Mouse (Mus musculus): ENCODE measurements around the gene Olfr38. TPM values are rescaled to one million over a fixed set of nuclear protein-coding genes. Genes with fewer than 3 reads are reported as not detected.

Olfr38 gene
- not detected in 2 replicates for polyA plus RNA-seq (2015; fragmentation: Nextera tagmentation; extraction: Ambion mirVana)

DNA sequence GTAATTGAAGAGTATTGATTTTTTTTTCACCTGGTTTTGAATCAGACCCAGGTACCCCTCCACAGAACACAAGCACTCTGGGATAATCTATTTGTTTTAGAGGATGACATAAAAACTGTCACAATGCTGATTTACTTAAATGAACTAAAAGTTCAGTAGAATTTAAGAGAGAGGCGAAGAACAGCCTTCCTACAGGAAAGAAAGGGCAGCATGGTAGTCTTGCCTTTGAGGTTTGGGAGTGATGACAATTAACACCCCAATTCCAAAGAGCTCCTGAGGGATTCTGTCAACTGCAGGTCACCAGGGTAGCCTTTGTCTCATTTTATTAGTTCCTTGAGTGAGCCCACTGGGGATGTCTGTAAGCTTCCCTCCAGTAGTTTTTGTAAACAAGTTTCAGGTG lies at the start of gene Olfr38:
Olfr38 (plus strand) TSS at position 301 of the 400 bp plus-strand sequence.
- WGBS, result 32% methylated on average over 1 of the region's 1 CpGs
- Histone ChIP-seq H3K9me3 (replicated peaks) (no peaks in the 10 kb centered on the region), H3K4me3 (replicated peaks) (no peak within 1 kb of the TSS)

DNA sequence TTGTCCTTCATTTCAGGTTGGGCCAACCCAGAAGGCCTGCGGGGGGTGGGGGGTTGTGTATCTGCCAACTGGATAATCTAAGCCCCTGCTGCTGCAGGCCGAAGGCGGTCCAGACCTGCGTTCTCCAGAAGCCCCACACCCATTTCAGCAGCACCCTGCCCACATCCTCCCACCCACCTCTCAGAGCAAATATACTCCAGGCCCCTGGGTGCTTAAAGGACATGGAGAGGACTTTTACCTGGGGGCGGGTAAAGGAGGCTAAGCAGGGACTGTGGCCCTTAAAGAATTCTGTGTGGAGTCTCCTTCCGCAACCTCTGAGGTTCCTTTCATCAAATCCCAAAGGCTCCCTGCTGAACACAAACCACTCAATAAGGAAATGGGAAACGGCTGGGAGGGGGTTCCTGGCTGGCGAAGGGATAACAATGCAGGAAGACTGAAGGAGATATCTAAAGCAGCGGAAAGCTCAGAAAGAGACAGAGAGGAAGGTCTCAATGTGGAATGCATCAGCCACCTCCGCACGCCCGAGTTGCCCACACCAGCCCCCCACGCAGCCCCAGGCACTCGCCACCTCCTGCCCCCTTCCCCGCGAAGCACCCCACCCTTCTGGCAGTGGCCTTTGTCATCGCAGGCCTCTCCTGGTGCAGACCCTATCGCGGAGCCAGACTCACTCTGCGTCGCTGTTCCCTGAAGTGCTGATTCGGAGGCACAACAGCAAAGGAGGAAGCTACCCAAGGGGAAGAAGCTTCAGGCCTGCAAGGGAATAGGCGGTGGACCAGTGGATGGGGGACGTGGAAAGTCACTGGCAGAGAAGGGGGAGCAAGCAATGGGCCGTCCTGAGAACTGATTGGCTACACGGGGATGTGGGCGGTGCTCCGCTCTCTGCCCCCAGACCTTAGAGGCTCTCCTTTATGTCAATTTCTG lies 46.7 kb upstream of the Olfr38 start, which contains the start of gene Tcaf1:
Tcaf1 (minus strand) TSS at position 798 of the 921 bp plus-strand sequence.
- no peaks in the 10 kb centered on the region for H3K9me3 ChIP-seq (replicated peaks)
- H3K4me1 ChIP-seq, result peaks cover 9% of the 10 kb centered on the region
- H3K4me3 ChIP-seq (replicated peaks), result peak within 1 kb of the TSS; percentile 79
- H3K27me3 ChIP-seq, result no peaks in the 10 kb centered on the region
- 1% methylated on average over 27 of the region's 28 CpGs for WGBS
- peak within 1 kb of the TSS; percentile 80 for H3K4me2 ChIP-seq
- H3K36me3 ChIP-seq, result no peaks in the 10 kb centered on the region
- peak within 1 kb of the TSS; percentile 69 for H3K9ac ChIP-seq
- H3K27ac ChIP-seq, result peak within 1 kb of the TSS; percentile 87
- ATAC-seq (replicated peaks; ENCODE audit: low FRiP score), result peak; percentile 100

More for the DNA sequence above, at the start of gene Olfr38:
- no peak for ATAC-seq (replicated peaks; ENCODE audit: low FRiP score)
- H3K27me3 ChIP-seq, result no peaks in the 10 kb centered on the region
- no peak within 1 kb of the TSS for H3K4me2 ChIP-seq
- no peak within 1 kb of the TSS for H3K9ac ChIP-seq
- no peaks in the 10 kb centered on the region for H3K4me1 ChIP-seq
- H3K36me3 ChIP-seq, result no peaks in the 10 kb centered on the region
- no peak within 1 kb of the TSS for H3K27ac ChIP-seq

DNA sequence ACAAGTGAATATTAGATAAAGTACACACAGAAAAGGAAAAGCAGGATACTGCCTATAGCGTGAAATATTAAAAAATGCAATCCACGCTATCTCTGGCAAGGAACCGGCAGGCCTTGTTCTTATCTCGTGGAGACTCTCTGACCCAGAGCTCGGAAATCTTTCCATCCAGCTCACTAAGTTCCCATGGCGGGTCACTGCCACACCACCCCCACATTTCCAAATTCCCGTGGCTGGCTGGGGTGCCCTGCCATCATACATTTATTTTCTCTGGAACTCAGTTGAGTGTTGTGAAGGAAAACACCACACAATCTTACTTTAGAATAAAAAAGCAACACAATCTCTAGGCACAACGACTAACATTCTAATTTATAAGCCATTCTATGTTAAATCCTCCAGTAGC lies 41.5 kb upstream of the Olfr38 start:
- H3K4me2 ChIP-seq, result no peak overlapping the region
- no peaks in the 10 kb centered on the region for H3K9me3 ChIP-seq (replicated peaks)
- H3K4me3 ChIP-seq (replicated peaks), result no peak overlapping the region
- H3K9ac ChIP-seq, result no peak overlapping the region
- WGBS, result 64% methylated on average over 8 of the region's 8 CpGs
- ATAC-seq (replicated peaks; ENCODE audit: low FRiP score), result no peak
- no peaks in the 10 kb centered on the region for H3K36me3 ChIP-seq
- no peak overlapping the region for H3K27ac ChIP-seq
- H3K4me1 ChIP-seq, result no peaks in the 10 kb centered on the region
- H3K27me3 ChIP-seq, result no peaks in the 10 kb centered on the region

DNA sequence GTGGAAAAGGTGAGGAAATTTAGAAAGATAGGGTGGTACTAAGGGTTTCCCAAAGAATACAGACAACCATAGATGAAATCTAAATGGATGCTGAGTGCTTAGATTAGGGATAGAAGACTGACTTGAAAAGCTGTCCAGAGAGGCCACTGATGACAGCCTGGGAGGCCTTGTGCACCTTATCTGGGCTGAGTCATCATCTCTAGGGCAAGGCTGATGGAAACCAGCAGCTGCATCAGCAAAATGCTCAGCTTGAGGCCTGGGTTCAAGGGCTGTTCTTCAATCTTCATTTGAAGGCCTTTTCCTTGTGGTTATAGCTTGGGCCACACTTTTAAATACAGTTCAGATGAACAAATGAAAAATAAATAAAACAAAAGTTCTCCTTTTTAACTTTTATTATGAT lies 38.2 kb upstream of the Olfr38 start:
- H3K27ac ChIP-seq, result no peak overlapping the region
- H3K27me3 ChIP-seq, result no peaks in the 10 kb centered on the region
- no peak for ATAC-seq (replicated peaks; ENCODE audit: low FRiP score)
- H3K9ac ChIP-seq, result no peak overlapping the region
- no peaks in the 10 kb centered on the region for H3K9me3 ChIP-seq (replicated peaks)
- no peak overlapping the region for H3K4me2 ChIP-seq
- no peak overlapping the region for H3K4me3 ChIP-seq (replicated peaks)
- H3K4me1 ChIP-seq, result no peaks in the 10 kb centered on the region
- H3K36me3 ChIP-seq, result no peaks in the 10 kb centered on the region

DNA sequence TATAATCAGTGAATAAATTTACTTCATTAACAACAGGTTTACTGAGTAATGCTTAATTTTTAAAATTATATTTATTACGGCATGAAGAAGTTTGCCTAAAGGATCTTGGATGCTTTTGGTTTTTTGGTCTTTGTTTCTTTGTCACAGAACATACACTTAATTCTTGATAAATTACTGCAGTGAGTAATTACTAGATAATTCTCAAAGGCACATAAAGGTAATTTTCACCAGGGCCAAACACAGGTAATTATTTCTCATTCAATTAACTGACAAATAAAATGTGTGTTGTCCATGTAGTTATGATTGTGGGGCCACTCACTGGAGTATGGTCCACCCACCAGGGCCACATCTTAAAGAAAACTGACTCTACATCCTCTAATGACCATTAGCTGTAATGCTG lies 17.1 kb upstream of the Olfr38 start, which contains the start of gene Olfr453:
Olfr453 (plus strand) TSS at position 301 of the 400 bp plus-strand sequence.
- no peak for ATAC-seq (replicated peaks; ENCODE audit: low FRiP score)
- H3K4me1 ChIP-seq, result no peaks in the 10 kb centered on the region
- no peak within 1 kb of the TSS for H3K27ac ChIP-seq
- H3K9me3 ChIP-seq (replicated peaks), result no peaks in the 10 kb centered on the region
- H3K27me3 ChIP-seq, result no peaks in the 10 kb centered on the region
- WGBS, result 94% methylated on average over 1 of the region's 1 CpGs
- no peak within 1 kb of the TSS for H3K9ac ChIP-seq
- H3K4me3 ChIP-seq (replicated peaks), result no peak within 1 kb of the TSS
- H3K4me2 ChIP-seq, result no peak within 1 kb of the TSS
- no peaks in the 10 kb centered on the region for H3K36me3 ChIP-seq

DNA sequence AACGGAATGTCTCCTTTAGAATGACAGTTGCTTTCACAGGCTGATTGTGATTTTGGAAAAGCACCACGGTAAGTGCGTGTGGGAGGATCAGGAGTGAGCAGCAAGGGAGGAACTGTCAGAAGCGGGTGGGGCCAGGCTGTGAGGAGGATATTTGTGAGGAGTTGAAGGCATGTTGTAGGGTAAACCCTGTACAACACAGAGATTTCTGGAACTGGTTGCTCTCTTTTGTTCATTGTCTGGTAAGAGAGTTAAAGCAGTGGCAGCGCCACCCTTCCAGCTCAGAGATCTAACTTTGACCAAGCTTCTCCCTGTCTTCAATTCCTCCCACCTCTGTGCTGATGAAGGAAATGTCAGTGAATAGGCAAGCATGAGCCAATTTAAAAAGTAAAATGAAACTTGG lies 13.9 kb upstream of the Olfr38 start:
- Histone ChIP-seq H3K9me3 (replicated peaks) (no peaks in the 10 kb centered on the region), H3K4me2 (no peak overlapping the region), H3K27ac (no peak overlapping the region), H3K4me3 (replicated peaks) (no peak overlapping the region), H3K9ac (no peak overlapping the region), H3K4me1 (no peaks in the 10 kb centered on the region), H3K36me3 (no peaks in the 10 kb centered on the region), H3K27me3 (no peaks in the 10 kb centered on the region)
- 56% methylated on average over 5 of the region's 5 CpGs for WGBS
- ATAC-seq (replicated peaks; ENCODE audit: low FRiP score), result no peak

DNA sequence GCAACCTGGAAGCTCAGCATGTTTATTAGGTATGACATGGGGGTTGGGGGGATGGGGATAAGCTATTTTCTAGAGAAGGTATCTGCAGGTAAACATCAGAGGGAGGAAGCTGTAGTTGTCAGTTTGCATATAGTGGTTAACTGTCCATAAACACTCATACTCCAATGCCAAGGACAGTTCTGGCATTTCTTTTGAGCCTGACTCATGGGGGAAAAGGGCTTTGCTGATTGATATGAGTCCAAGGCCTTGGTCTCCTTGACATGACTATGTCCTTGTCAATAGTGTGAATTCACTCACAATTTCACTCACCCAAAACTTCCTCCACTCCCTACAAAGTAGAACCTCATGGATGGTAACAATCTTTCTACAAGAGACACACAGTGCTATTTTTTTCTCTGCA lies 8.4 kb upstream of the Olfr38 start:
- Histone ChIP-seq H3K36me3 (no peaks in the 10 kb centered on the region), H3K9me3 (replicated peaks) (no peaks in the 10 kb centered on the region), H3K27me3 (no peaks in the 10 kb centered on the region), H3K4me2 (no peak overlapping the region), H3K4me3 (replicated peaks) (no peak overlapping the region), H3K27ac (no peak overlapping the region), H3K4me1 (no peaks in the 10 kb centered on the region), H3K9ac (no peak overlapping the region)
- no peak for ATAC-seq (replicated peaks; ENCODE audit: low FRiP score)

DNA sequence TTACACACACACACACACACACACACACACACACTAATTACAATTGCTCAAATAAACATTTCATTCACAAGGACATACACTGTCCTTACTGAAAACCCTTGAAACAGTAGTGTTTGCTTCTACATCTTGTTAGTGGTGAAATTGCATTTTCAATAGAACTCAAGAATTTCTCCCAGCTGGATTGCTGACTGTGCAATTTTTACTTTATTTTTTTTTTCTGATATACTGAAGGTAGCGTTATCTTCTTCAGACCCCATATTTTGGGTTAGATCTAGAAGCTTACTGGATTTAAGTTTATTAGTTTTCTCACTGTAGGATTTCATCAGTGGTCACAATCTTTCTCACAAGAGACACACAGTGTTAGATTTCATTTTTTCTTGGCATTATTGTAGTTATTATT lies 20.9 kb downstream of the Olfr38 start:
- no peak for ATAC-seq (replicated peaks; ENCODE audit: low FRiP score)
- WGBS, result 91% methylated on average over 1 of the region's 1 CpGs
- H3K4me3 ChIP-seq (replicated peaks), result no peak overlapping the region
- H3K9me3 ChIP-seq (replicated peaks), result no peaks in the 10 kb centered on the region
- H3K27ac ChIP-seq, result no peak overlapping the region
- no peaks in the 10 kb centered on the region for H3K27me3 ChIP-seq
- no peak overlapping the region for H3K9ac ChIP-seq
- H3K4me1 ChIP-seq, result no peaks in the 10 kb centered on the region
- no peak overlapping the region for H3K4me2 ChIP-seq
- H3K36me3 ChIP-seq, result no peaks in the 10 kb centered on the region

DNA sequence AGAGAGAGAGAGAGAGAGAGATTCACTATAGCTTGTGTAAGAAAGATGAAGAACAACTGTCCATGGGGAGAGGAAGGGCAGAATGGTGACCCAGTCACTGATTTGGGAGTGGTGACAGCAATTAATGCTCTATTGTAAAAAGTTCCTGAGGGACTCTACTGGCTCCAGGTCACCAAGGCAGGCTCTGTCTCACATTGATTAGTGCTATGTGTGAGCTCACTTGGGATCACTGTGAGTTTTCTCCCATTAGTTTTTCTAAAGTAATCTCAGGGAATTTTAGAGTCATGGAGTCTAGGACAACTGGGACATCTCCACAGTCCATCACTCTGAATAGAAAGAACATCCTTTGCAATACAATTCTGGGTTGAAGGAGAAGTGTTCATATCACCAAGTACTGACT lies 28.6 kb downstream of the Olfr38 start, which contains the start of gene Olfr452:
Olfr452 (plus strand) TSS at position 301 of the 400 bp plus-strand sequence.
- ATAC-seq (replicated peaks; ENCODE audit: low FRiP score), result no peak
- no peaks in the 10 kb centered on the region for H3K36me3 ChIP-seq
- no peak within 1 kb of the TSS for H3K4me2 ChIP-seq
- no peaks in the 10 kb centered on the region for H3K9me3 ChIP-seq (replicated peaks)
- no peak within 1 kb of the TSS for H3K27ac ChIP-seq
- H3K9ac ChIP-seq, result no peak within 1 kb of the TSS
- H3K4me1 ChIP-seq, result no peaks in the 10 kb centered on the region
- H3K27me3 ChIP-seq, result no peaks in the 10 kb centered on the region
- H3K4me3 ChIP-seq (replicated peaks), result no peak within 1 kb of the TSS

DNA sequence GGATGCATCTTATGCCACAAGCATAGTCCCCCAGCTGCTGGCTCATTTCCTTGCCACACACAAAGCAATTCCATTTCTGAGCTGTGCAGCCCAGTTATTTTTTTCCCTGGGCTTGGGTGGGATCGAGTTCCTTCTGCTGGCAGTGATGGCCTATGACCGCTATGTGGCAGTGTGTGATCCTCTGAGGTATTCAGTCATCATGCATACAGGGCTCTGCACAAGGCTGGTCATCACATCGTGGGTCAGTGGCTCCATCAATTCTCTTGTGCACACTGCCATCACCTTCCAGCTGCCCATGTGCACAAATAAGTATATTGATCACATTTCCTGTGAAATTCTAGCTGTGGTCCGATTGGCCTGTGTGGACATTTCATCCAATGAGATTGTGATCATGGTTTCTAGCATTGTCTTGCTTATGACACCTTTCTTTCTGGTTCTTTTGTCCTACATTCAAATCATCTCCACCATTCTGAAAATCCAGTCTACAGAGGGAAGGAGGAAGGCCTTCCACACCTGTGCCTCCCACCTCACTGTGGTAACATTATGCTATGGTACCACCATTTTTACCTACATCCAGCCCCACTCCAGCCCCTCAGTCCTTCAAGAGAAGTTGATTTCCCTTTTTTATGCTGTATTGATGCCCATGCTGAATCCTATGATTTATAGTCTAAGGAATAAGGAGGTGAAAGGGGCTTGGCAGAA lies 34.2 kb downstream of the Olfr38 start:
- no peaks in the 10 kb centered on the region for H3K36me3 ChIP-seq
- ATAC-seq (replicated peaks; ENCODE audit: low FRiP score), result no peak
- no peak overlapping the region for H3K27ac ChIP-seq
- no peak overlapping the region for H3K9ac ChIP-seq
- WGBS, result 51% methylated on average over 4 of the region's 4 CpGs
- no peaks in the 10 kb centered on the region for H3K27me3 ChIP-seq
- no peaks in the 10 kb centered on the region for H3K9me3 ChIP-seq (replicated peaks)
- no peaks in the 10 kb centered on the region for H3K4me1 ChIP-seq
- no peak overlapping the region for H3K4me2 ChIP-seq
- H3K4me3 ChIP-seq (replicated peaks), result no peak overlapping the region

DNA sequence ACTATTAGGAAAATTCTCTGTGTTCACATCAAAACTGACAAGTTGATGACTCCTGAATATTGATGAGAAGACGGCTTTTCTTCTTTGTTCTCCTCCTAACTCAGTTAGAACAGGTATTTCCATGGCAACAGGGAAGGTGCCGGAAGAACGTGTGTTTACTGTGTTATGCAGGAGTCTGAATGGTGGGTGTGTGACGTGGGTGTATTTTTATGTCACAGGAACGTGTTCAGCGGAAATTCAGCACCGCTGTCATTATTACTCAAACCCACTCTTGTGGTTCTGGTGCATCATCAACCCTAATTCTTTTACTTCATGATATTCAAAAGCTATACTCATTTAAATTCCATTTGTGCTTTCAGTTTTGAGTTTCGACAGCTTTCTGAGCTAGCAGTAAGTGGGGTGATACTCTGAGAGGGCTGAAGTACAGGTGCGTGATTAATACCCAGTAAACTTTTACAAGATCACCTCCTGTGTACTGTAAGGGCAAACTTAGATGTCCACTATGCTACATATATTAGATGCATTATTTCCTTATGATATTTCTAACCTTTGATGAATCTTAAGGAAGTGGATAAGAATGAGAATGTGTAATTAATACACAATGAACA lies 34.8 kb downstream of the Olfr38 start:
- 84% methylated on average over 9 of the region's 9 CpGs for WGBS
- H3K36me3 ChIP-seq, result no peaks in the 10 kb centered on the region
- no peak overlapping the region for H3K4me3 ChIP-seq (replicated peaks)
- no peak overlapping the region for H3K27ac ChIP-seq
- H3K4me2 ChIP-seq, result no peak overlapping the region
- no peaks in the 10 kb centered on the region for H3K4me1 ChIP-seq
- ATAC-seq (replicated peaks; ENCODE audit: low FRiP score), result no peak
- H3K9ac ChIP-seq, result no peak overlapping the region
- no peaks in the 10 kb centered on the region for H3K9me3 ChIP-seq (replicated peaks)
- H3K27me3 ChIP-seq, result no peaks in the 10 kb centered on the region

DNA sequence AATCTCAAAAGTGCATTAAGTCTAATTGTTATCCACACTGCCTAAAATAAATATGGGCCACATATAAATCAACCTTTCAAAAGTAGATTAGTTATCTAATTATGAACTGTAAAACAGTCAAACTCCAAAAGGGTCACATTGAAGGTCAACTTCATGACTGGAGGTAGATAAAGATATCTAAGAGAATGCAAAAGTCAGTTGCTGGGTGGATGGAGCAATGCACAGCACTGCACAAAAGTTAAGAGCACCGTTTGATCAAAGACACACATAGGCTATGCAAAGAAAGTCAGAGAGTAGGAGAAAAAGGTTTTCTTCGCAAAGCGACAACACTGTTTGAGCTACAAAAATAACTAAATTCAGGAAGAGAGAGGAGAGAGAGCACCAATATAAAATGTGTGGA lies 38.8 kb downstream of the Olfr38 start:
- Histone ChIP-seq H3K27ac (no peak overlapping the region), H3K9me3 (replicated peaks) (no peaks in the 10 kb centered on the region), H3K27me3 (no peaks in the 10 kb centered on the region), H3K4me1 (no peaks in the 10 kb centered on the region), H3K9ac (no peak overlapping the region), H3K4me2 (no peak overlapping the region), H3K36me3 (no peaks in the 10 kb centered on the region), H3K4me3 (replicated peaks) (no peak overlapping the region)
- 85% methylated on average over 3 of the region's 3 CpGs for WGBS
- ATAC-seq (replicated peaks; ENCODE audit: low FRiP score), result no peak
